Mouse (Mus musculus): ENCODE measurements at regions not wholly inside any gene's neighbourhood (a gene's known extent, or its start where the extent isn't known, plus 50 kb on each side); places are given as distances from the start of the nearest gene placed in this dataset.

GRCm38 (mm10) chr4:154727945-154728344 lies 60.3 kb upstream of the Actrt2 start:
- TF ChIP-seq CTCF (IDR thresholded peaks at IDR 0.05; ENCODE audit: low read depth, low read length) (no peak), TAL1 (conservative IDR thresholded peaks at IDR 0.05; ENCODE audit: low read depth, low read length) (no peak), GATA1 (IDR thresholded peaks at IDR 0.05; ENCODE audit: borderline replicate concordance, low read length) (no peak)
